ENCODE assay signal across 9 mouse cellular contexts in genomic region chr4:62623251-62624015, GRCm38 (mm10).
DNase-seq lines count a peak whose midpoint lies in the region; ATAC-seq and TF ChIP-seq lines count a peak whose summit lies in the region.
"Had no signal": no experiment of that assay in that cellular context is flagged by ENCODE, and none has a peak within 500 bp of the region (broad histone marks: within the 10 kb centered on the region; RNA-seq: fewer than 3 reads in every experiment).

No protein-coding gene starts in this region.

- no peak overlapping the region for H3K4me3 ChIP-seq in kidney, adult 2 months (ENCODE audit: insufficient read depth, low read depth, low read length)
- H3K4me3 ChIP-seq in midbrain, embryonic 13.5 days (replicated peaks), result no peak overlapping the region
- H3K4me3 ChIP-seq in midbrain, embryonic 15.5 days, result no peak overlapping the region
- no peak overlapping the region for H3K4me3 ChIP-seq in forebrain, embryonic 16.5 days (replicated peaks; ENCODE audit: low read length)
- H3K4me3 ChIP-seq in intestine, embryonic 16.5 days (ENCODE audit: low read length), result no peak overlapping the region
- H3K4me3 ChIP-seq: intestine, embryonic 15.5 days had no signal

- no peaks in the 10 kb centered on the region for H3K27me3 ChIP-seq in kidney, adult 2 months (replicated peaks; ENCODE audit: control insufficient read depth, insufficient read depth, low read length)
- no peaks in the 10 kb centered on the region for H3K27me3 ChIP-seq in midbrain, embryonic 13.5 days
- no peaks in the 10 kb centered on the region for H3K27me3 ChIP-seq in midbrain, embryonic 15.5 days (replicated peaks)
- H3K27me3 ChIP-seq in forebrain, embryonic 16.5 days (replicated peaks; ENCODE audit: control insufficient read depth, insufficient read depth, low read length), result no peaks in the 10 kb centered on the region
- no peaks in the 10 kb centered on the region for H3K27me3 ChIP-seq in intestine, embryonic 16.5 days (replicated peaks; ENCODE audit: control insufficient read depth, insufficient read depth, low read length)
- H3K27me3 ChIP-seq: intestine, embryonic 15.5 days had no signal

- ATAC-seq in midbrain, embryonic 13.5 days, result no peak
- ATAC-seq in midbrain, embryonic 15.5 days (replicated peaks), result no peak
- ATAC-seq in forebrain, embryonic 16.5 days, result no peak
- no peak for ATAC-seq in intestine, embryonic 16.5 days
- ATAC-seq: intestine, embryonic 15.5 days had no signal

- H3K27ac ChIP-seq in kidney, adult 2 months (ENCODE audit: insufficient read depth, low read depth, low read length), result peak overlapping the region; percentile 16; the same call in 1 of the 2 replicates
- H3K27ac ChIP-seq in midbrain, embryonic 13.5 days, result 0 out of 2 replicates have a peak overlapping the region, but pooled peaks have one; percentile 10
- H3K27ac ChIP-seq in midbrain, embryonic 15.5 days, result no peak overlapping the region
- 0 out of 2 replicates have a peak overlapping the region, but pooled peaks have one; percentile 18 for H3K27ac ChIP-seq in forebrain, embryonic 16.5 days (ENCODE audit: low read length)
- no peak overlapping the region for H3K27ac ChIP-seq in intestine, embryonic 16.5 days (ENCODE audit: low read length)
- H3K27ac ChIP-seq: intestine, embryonic 15.5 days had no signal

- no peak overlapping the region for H3K4me2 ChIP-seq in midbrain, embryonic 13.5 days (replicated peaks)
- H3K4me2 ChIP-seq in midbrain, embryonic 15.5 days, result no peak overlapping the region
- no peak overlapping the region for H3K4me2 ChIP-seq in forebrain, embryonic 16.5 days (ENCODE audit: low read length)
- no peak overlapping the region for H3K4me2 ChIP-seq in intestine, embryonic 16.5 days (ENCODE audit: low read depth, low read length)
- H3K4me2 ChIP-seq: intestine, embryonic 15.5 days had no signal

- no peak for TF ChIP-seq POLR2A in kidney, adult 2 months (IDR thresholded peaks at IDR 0.05; ENCODE audit: low read depth, low read length)

- DNase-seq in kidney, adult 2 months, result peak; percentile 43
- DNase-seq in kidney, adult 9 months, result no peak
- no peak for DNase-seq in Muller cell, postnatal 12 days (ENCODE audit: inconsistent ontology term)
- DNase-seq: right cerebral cortex, postnatal 14 days had no signal

- 66% methylated on average over 13 of the region's 13 CpGs for WGBS in kidney, adult 2 months
- WGBS in midbrain, embryonic 13.5 days, result 85% methylated on average over 13 of the region's 13 CpGs
- WGBS in midbrain, embryonic 15.5 days, result 85% methylated on average over 13 of the region's 13 CpGs
- WGBS in forebrain, embryonic 16.5 days, result 84% methylated on average over 13 of the region's 13 CpGs
- 72% methylated on average over 13 of the region's 13 CpGs for WGBS in intestine, embryonic 16.5 days

- H3K9me3 ChIP-seq in midbrain, embryonic 13.5 days, result no peaks in the 10 kb centered on the region
- H3K9me3 ChIP-seq in midbrain, embryonic 15.5 days, result no peaks in the 10 kb centered on the region
- H3K9me3 ChIP-seq in forebrain, embryonic 16.5 days (ENCODE audit: control insufficient read depth, low read length), result no peaks in the 10 kb centered on the region
- no peaks in the 10 kb centered on the region for H3K9me3 ChIP-seq in intestine, embryonic 16.5 days (ENCODE audit: control insufficient read depth, low read length)
- H3K9me3 ChIP-seq: intestine, embryonic 15.5 days had no signal

- no peaks in the 10 kb centered on the region for H3K4me1 ChIP-seq in kidney, adult 2 months (ENCODE audit: control insufficient read depth, insufficient read depth, low read length)
- peaks cover 57% of the 10 kb centered on the region for H3K4me1 ChIP-seq in midbrain, embryonic 13.5 days (replicated peaks)
- peaks cover 34% of the 10 kb centered on the region for H3K4me1 ChIP-seq in midbrain, embryonic 15.5 days
- peaks cover 39% of the 10 kb centered on the region for H3K4me1 ChIP-seq in forebrain, embryonic 16.5 days (replicated peaks; ENCODE audit: control insufficient read depth, insufficient read depth, low read length)
- H3K4me1 ChIP-seq in intestine, embryonic 16.5 days (ENCODE audit: control insufficient read depth, insufficient read depth, low read length), result peaks cover 64% of the 10 kb centered on the region

- no peaks in the 10 kb centered on the region for H3K36me3 ChIP-seq in kidney, adult 2 months (ENCODE audit: control insufficient read depth, insufficient read depth, low read length)
- H3K36me3 ChIP-seq in midbrain, embryonic 13.5 days, result 0 out of 2 replicates have a peak, but pooled peaks cover 5% of the 10 kb centered on the region
- no peaks in the 10 kb centered on the region for H3K36me3 ChIP-seq in midbrain, embryonic 15.5 days (replicated peaks)
- no peaks in the 10 kb centered on the region for H3K36me3 ChIP-seq in forebrain, embryonic 16.5 days (ENCODE audit: control insufficient read depth, insufficient read depth)
- 0 out of 2 replicates have a peak, but pooled peaks cover 3% of the 10 kb centered on the region for H3K36me3 ChIP-seq in intestine, embryonic 16.5 days (ENCODE audit: control insufficient read depth, insufficient read depth, low read length)
- H3K36me3 ChIP-seq: intestine, embryonic 15.5 days had no signal

- no peak for TF ChIP-seq CTCF in kidney, adult 2 months (conservative IDR thresholded peaks at IDR 0.05; ENCODE audit: insufficient read depth, insufficient read length, low read depth, low read length)

- no peak overlapping the region for H3K9ac ChIP-seq in midbrain, embryonic 13.5 days (replicated peaks)
- no peak overlapping the region for H3K9ac ChIP-seq in midbrain, embryonic 15.5 days
- H3K9ac ChIP-seq in forebrain, embryonic 16.5 days (replicated peaks; ENCODE audit: low read depth, low read length), result no peak overlapping the region
- H3K9ac ChIP-seq in intestine, embryonic 16.5 days (ENCODE audit: low read depth, low read length), result no peak overlapping the region
- H3K9ac ChIP-seq: intestine, embryonic 15.5 days had no signal

Comparison
In these comparisons a context has a peak if more than half of its experiments do, and no peak if none do; other contexts are left out.
1. H3K27ac ChIP-seq: peak in kidney, adult 2 months (single experiment), midbrain, embryonic 13.5 days (single experiment) and forebrain, embryonic 16.5 days (single experiment); none in midbrain, embryonic 15.5 days (single experiment) and intestine, embryonic 16.5 days (single experiment).